Mouse (Mus musculus) heart, postnatal 0 days (tissue): ENCODE results near the gene Polr2g.
A peak's percentile ranks its signal among the peaks of the same experiment; 100 is the strongest.

ENCODE experiments used
- CTCF ChIP-seq: IDR thresholded peaks from 2 replicates; pipeline ENCODE4 v1.5.1; 2016; ENCODE audit warnings: antibody characterized with exemption, control low read depth, low read depth
- EP300 ChIP-seq: IDR thresholded peaks from 2 replicates; pipeline ENCODE4 v1.6.1; 2016; ENCODE audit warnings: antibody characterized with exemption, low read depth

DNA sequence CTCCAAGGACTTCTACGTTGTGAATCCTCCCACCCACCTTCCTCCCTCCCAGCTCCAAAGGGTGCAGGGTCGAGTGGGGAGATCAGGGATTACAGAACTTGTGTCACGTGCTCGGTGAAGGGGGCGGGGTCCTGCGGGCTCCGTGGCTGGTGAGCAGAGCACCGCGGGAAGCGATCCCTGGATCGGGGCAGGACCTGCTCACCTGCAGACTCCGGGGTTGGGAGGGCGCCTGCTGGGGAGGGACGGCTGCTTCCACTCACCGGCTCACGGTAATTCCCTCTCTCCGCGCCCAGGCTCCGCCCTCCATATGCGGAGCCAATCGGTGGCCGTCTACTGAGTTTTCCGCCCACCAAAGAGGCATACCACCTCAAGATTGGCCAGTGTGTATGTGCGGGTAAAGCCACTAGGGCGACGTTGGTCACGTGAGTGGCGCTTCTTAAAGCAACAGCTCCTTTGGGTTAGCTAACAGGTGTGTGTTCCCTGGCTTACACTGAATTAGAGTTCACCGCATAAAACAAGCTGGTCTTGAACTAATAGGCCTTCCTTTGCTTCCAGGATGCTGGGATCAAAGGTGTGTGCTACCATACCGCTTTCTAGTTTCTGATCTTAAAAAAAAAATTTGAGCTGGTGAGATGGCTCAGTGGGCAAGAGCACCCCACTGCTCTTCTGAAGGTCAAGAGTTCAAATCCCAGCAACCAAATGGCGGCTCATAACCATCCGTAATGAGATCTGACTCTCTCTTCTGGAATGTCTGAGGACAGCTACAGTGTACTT, 12.2 kb downstream of the Polr2g start, which contains the start of gene Taf6l:
- TF ChIP-seq CTCF (peak; percentile 36), EP300 (no peak)
